Mouse (Mus musculus) common myeloid progenitor, adult 5-6 weeks (primary cell): ENCODE data around the gene Ywhag. TPM values are rescaled to one million over a fixed set of nuclear protein-coding genes. Genes with fewer than 3 reads are reported as not detected.

Source experiments
- total RNA-seq: library from RNA; stranded (forward); fragments of 200-1000, 187-1606 nt; gene quantifications from 2 replicates; pipeline ENCODE4 v1.2.3, GENCODE M21; 2017

Gene Ywhag
- total RNA-seq, 1 experiment from 2014 or later, result 122 TPM

Other genes starting within 250 kb of the Ywhag start
- 8.5 and 12.4 TPM in 2 replicates for gene Tmem120a, start 190.2 kb downstream of the Ywhag start, total RNA-seq
- not detected in 2 replicates for gene Styxl1, start 156.2 kb downstream of the Ywhag start, total RNA-seq
- 189 and 208 TPM in 2 replicates for gene Mdh2, start 156.1 kb downstream of the Ywhag start, total RNA-seq
- gene Srrm3, start 127.7 kb downstream of the Ywhag start, total RNA-seq, result not detected in 2 replicates
- 0.46 and 1.4 TPM in 2 replicates for gene Hspb1, start 46.7 kb downstream of the Ywhag start, total RNA-seq
- 1.0 and 1.3 TPM in 2 replicates for gene Ssc4d, start 39.9 kb upstream of the Ywhag start, total RNA-seq
- gene Zp3, start 45.5 kb upstream of the Ywhag start, total RNA-seq, result not detected in 2 replicates
- 4.8 and 5.9 TPM in 2 replicates for gene Dtx2, start 60.2 kb upstream of the Ywhag start, total RNA-seq
- not detected in 2 replicates for gene Upk3b, start 103.9 kb upstream of the Ywhag start, total RNA-seq
- not detected in 2 replicates for gene Upk3bl, start 119.9 kb upstream of the Ywhag start, total RNA-seq
- gene Rasa4, start 149.3 kb upstream of the Ywhag start, total RNA-seq, result 23.9 and 35.9 TPM in 2 replicates
- 158 and 163 TPM in 2 replicates for gene Polr2j, start 182.0 kb upstream of the Ywhag start, total RNA-seq
- gene Lrwd1, start 201.5 kb upstream of the Ywhag start, total RNA-seq, result 48.9 and 57.0 TPM in 2 replicates
- gene Alkbh4, start 201.5 kb upstream of the Ywhag start, total RNA-seq, result 11.8 and 14.3 TPM in 2 replicates
- 26.4 and 33.7 TPM in 2 replicates for gene Orai2, start 236.1 kb upstream of the Ywhag start, total RNA-seq